Mouse (Mus musculus) liver, embryonic 16.5 days (tissue): ENCODE results near the gene Vps33a. TPM values are rescaled to one million over a fixed set of nuclear protein-coding genes. Genes with fewer than 3 reads are reported as not detected.

Experiments
- ATAC-seq: fragments of 200-750 bp; cut with Nextera tagmentation; 2 replicates; pipeline ENCODE4 v1.8.0; 2017; ENCODE audit warnings: low read depth, mild to moderate bottlenecking, moderate number of reproducible peaks, moderate library complexity
- H3K27ac ChIP-seq: fragments of 300-500 bp; sonication (generic); 2 replicates; pipeline ENCODE4 v1.5.1; 2014; ENCODE audit warnings: mild to moderate bottlenecking, low read length
- H3K27me3 ChIP-seq: fragments of 300-500 bp; sonication (generic); 2 replicates; pipeline ENCODE4 v1.6.1; 2014; ENCODE audit warnings: low read depth, low read length, mixed read lengths; ENCODE audit not compliant: control insufficient read depth, insufficient read depth
- H3K36me3 ChIP-seq: fragments of 300-500 bp; sonication (generic); 2 replicates; pipeline ENCODE4 v1.6.1; 2014; ENCODE audit warnings: mild to moderate bottlenecking; ENCODE audit not compliant: control insufficient read depth, insufficient read depth
- H3K4me1 ChIP-seq: fragments of 300-500 bp; sonication (generic); 2 replicates; pipeline ENCODE4 v1.6.1; 2014; ENCODE audit warnings: low read depth, low read length, mixed read lengths; ENCODE audit not compliant: control insufficient read depth
- H3K4me2 ChIP-seq: fragments of 300-500 bp; sonication (generic); 2 replicates; pipeline ENCODE4 v1.6.1; 2014; ENCODE audit warnings: low read depth, low read length, mixed read lengths
- H3K4me3 ChIP-seq: fragments of 300-500 bp; sonication (generic); 2 replicates; pipeline ENCODE4 v1.5.1; 2014; ENCODE audit warnings: low read depth, mild to moderate bottlenecking, low read length
- H3K9ac ChIP-seq: fragments of 300-500 bp; sonication (generic); 2 replicates; pipeline ENCODE4 v1.6.1; 2014; ENCODE audit warnings: low read depth, low read length
- H3K9me3 ChIP-seq: fragments of 300-500 bp; sonication (generic); replicated peaks from 2 replicates; pipeline ENCODE4 v1.6.1; 2016; ENCODE audit warnings: low read length; ENCODE audit not compliant: control insufficient read depth
- WGBS: fragments of 180-500 bp; shearing (Covaris S2); extraction: QIAGEN DNeasy Blood & Tissue Kit; methylation state at CpG from one replicate; pipeline ENCODE4 v1.1.7; 2014; ENCODE audit not compliant: insufficient replicate concordance; 5-methylcytosine and 5-hydroxymethylcytosine counted together
- microRNA-seq: library from miRNA; unstranded; fragments of <30 nt; microRNA quantifications from one replicate; pipeline ENCODE4, GENCODE M21; 2016
- polyA plus RNA-seq: library from polyadenylated mRNA; unstranded; fragments of >200 nt; fragmentation: Nextera tagmentation; extraction: Ambion mirVana; gene quantifications from 2 replicates; pipeline ENCODE4 v1.2.1, GENCODE M21; 2015

Gene Vps33a
- polyA plus RNA-seq, 1 experiment from 2014 or later: 20.0 TPM

DNA sequence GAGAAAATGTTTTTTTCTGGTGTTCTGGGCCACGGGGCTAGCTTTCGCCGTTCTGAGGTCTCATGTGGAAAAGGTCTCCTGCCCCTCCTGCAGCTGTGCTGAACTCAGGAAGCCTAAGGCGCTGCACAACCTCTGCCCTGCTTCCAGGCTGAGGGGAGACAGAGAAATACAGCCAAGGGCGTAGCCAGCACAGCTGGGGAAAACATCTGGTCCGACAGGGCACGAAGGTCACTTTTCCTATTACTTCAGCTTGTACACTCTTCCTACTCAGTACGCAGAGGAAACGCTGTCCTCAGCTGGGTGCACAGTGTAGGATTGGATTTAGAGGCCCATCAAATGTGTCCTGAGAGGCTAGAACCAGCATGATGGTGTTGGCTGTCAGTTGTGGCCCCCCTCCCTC lies 82.9 kb downstream of the Vps33a start:
- WGBS: 47% methylated on average over 9 of the region's 9 CpGs
- H3K27ac ChIP-seq: no peak overlapping the region
- no peaks in the 10 kb centered on the region for H3K36me3 ChIP-seq
- no peak overlapping the region for H3K4me3 ChIP-seq
- H3K9me3 ChIP-seq: no peaks in the 10 kb centered on the region
- no peak for ATAC-seq
- H3K27me3 ChIP-seq: peaks cover 10% of the 10 kb centered on the region
- H3K4me2 ChIP-seq: no peak overlapping the region
- no peak overlapping the region for H3K9ac ChIP-seq
- H3K4me1 ChIP-seq: no peaks in the 10 kb centered on the region

GRCm38 (mm10) chr5:123489112-123489785 lies 83.6 kb downstream of the Vps33a start, which contains the start of the genes Lrrc43 and Il31:
Gene Lrrc43, plus strand, starts transcription at chr5:123489305.
Gene Il31, minus strand, starts transcription at chr5:123489489.
- no peak within 1 kb of the TSS for H3K27ac ChIP-seq
- no peak for ATAC-seq
- H3K4me1 ChIP-seq: no peaks in the 10 kb centered on the region
- H3K9me3 ChIP-seq: no peaks in the 10 kb centered on the region
- H3K36me3 ChIP-seq: no peaks in the 10 kb centered on the region
- no peak within 1 kb of the TSS for H3K9ac ChIP-seq
- peaks cover 10% of the 10 kb centered on the region for H3K27me3 ChIP-seq
- H3K4me3 ChIP-seq: no peak within 1 kb of the TSS
- 8% methylated on average over 25 of the region's 25 CpGs for WGBS
- no peak within 1 kb of the TSS for H3K4me2 ChIP-seq

- no peaks in the 10 kb centered on the region for H3K4me1 ChIP-seq
- H3K9ac ChIP-seq: no peak overlapping the region
- no peak overlapping the region for H3K27ac ChIP-seq
- H3K4me3 ChIP-seq: no peak overlapping the region
- ATAC-seq: no peak
- no peak overlapping the region for H3K4me2 ChIP-seq
- WGBS: 45% methylated on average over 11 of the region's 11 CpGs
- H3K27me3 ChIP-seq: peaks cover 10% of the 10 kb centered on the region
- no peaks in the 10 kb centered on the region for H3K9me3 ChIP-seq
- H3K36me3 ChIP-seq: no peaks in the 10 kb centered on the region
Observed at GRCm38 (mm10) chr5:123487659-123488395, 85.0 kb downstream of the Vps33a start.

Small RNA genes lying within 50 kb of the gene (microRNA-seq; reads per million reads assigned to microRNA genes)
- 2.0 reads per million for gene Mir7647

Other genes starting within 250 kb of the Vps33a start
- gene Bcl7a, start 229.2 kb downstream of the Vps33a start, polyA plus RNA-seq: 5.5 and 6.0 TPM in 2 replicates
- 3.6 and 3.9 TPM in 2 replicates for gene Mlxip, start 178.2 kb downstream of the Vps33a start, polyA plus RNA-seq
- not detected in 2 replicates for gene Lrrc43, start 83.7 kb downstream of the Vps33a start, polyA plus RNA-seq
- not detected in 2 replicates for gene Il31, start 83.5 kb downstream of the Vps33a start, polyA plus RNA-seq
- gene B3gnt4, start 62.6 kb downstream of the Vps33a start, polyA plus RNA-seq: 0.11 TPM in 1 of 2 replicates, not detected in the other
- gene Diablo, start 48.9 kb downstream of the Vps33a start, polyA plus RNA-seq: 49.1 TPM in 2 replicates
- 0.06 and 0.28 TPM in 2 replicates for gene Gm49027, start 47.5 kb downstream of the Vps33a start, polyA plus RNA-seq
- 10.7 and 11.0 TPM in 2 replicates for gene Clip1, start 111.6 kb upstream of the Vps33a start, polyA plus RNA-seq
- gene Zcchc8, start 148.1 kb upstream of the Vps33a start, polyA plus RNA-seq: 27.0 and 27.7 TPM in 2 replicates
- 35.2 and 39.2 TPM in 2 replicates for gene Rsrc2, start 176.4 kb upstream of the Vps33a start, polyA plus RNA-seq
- gene Kntc1, start 176.7 kb upstream of the Vps33a start, polyA plus RNA-seq: 23.2 and 23.9 TPM in 2 replicates